Mouse (Mus musculus): ENCODE results near the gene Kat6b. TPM values are rescaled to one million over a fixed set of nuclear protein-coding genes. Genes with fewer than 3 reads are reported as not detected.

Gene Kat6b
- polyA plus RNA-seq, 1 experiment from 2014 or later, result 1.5 TPM

DNA sequence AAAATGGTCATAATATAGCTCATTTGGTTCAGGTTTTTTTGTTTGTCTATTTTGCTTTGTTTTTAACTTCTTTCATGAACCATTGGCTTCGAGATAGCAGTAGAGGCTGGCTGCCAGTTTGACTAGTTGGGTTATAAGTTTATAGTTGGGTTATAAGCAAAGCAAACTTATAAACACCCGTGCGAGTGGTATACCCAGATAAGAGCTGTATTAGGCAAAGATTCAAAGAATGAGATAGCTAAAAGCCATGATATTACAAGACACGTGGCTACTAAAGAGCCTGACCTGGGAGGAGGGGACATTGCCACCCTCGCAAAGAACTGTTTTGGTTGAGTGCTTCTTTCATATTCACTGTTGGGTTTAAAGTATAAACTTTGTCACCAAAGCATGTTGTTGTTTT, 102.6 kb downstream of the Kat6b start:
- no peaks in the 10 kb centered on the region for H3K36me3 ChIP-seq (replicated peaks)
- 27% methylated on average over 5 of the region's 5 CpGs for WGBS (ENCODE audit: insufficient replicate concordance)
- H3K27me3 ChIP-seq, result no peaks in the 10 kb centered on the region
- H3K27ac ChIP-seq (replicated peaks), result no peak overlapping the region
- ATAC-seq (ENCODE audit: insufficient read depth), result peak; percentile 64; the same call in 1 of the 2 replicates
- H3K4me1 ChIP-seq (replicated peaks), result peaks cover 31% of the 10 kb centered on the region
- 0 out of 2 replicates have a peak overlapping the region, but pooled peaks have one; percentile 7 for H3K4me2 ChIP-seq
- H3K9me3 ChIP-seq (replicated peaks), result no peaks in the 10 kb centered on the region
- H3K4me3 ChIP-seq (replicated peaks), result no peak overlapping the region
- H3K9ac ChIP-seq, result no peak overlapping the region

DNA sequence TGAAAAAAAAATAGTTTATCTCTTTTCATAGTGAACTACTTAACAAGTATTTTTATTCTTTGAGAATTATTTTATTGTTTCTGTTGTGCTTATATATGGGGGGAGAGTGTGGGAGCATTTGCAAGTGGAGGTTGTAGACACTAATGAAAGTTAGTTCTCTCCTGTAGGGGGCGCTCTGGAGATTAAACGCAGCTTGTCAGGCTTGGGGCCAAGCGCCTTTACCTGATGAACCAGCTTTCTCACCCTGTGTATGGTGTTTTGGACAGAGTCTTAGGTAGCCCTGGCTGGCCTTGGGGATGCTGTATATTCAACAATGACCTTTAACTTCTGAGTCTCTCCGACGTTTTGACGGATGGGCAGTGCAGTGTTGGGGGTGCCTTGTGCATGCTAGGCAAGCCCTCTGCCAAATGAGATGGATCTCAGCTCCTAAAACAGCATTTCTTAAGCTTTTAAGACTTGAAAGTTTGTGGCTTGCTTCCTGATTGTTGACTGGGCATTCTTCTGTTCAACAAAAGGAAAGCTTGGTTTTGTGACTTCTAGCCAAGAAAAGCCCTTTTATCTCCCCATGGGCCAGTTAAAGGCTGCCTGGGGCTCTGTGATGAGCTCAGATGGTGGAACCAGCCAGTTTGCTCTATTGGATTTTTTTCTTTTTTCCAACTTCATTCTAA, 103.4 kb downstream of the Kat6b start:
- Histone ChIP-seq H3K4me3 (replicated peaks) (no peak overlapping the region), H3K36me3 (replicated peaks) (no peaks in the 10 kb centered on the region), H3K4me1 (replicated peaks) (peaks cover 33% of the 10 kb centered on the region), H3K4me2 (no peak overlapping the region), H3K27me3 (no peaks in the 10 kb centered on the region), H3K9me3 (replicated peaks) (no peaks in the 10 kb centered on the region), H3K27ac (replicated peaks) (no peak overlapping the region), H3K9ac (no peak overlapping the region)
- no peak for ATAC-seq (ENCODE audit: insufficient read depth)
- 42% methylated on average over 6 of the region's 6 CpGs for WGBS (ENCODE audit: insufficient replicate concordance)

GRCm38 (mm10) chr14:21585491-21586251, 104.4 kb downstream of the Kat6b start:
- no peak overlapping the region for H3K9ac ChIP-seq
- 68% methylated on average over 8 of the region's 8 CpGs for WGBS (ENCODE audit: insufficient replicate concordance)
- no peak overlapping the region for H3K4me2 ChIP-seq
- H3K4me3 ChIP-seq (replicated peaks), result no peak overlapping the region
- no peak overlapping the region for H3K27ac ChIP-seq (replicated peaks)
- no peaks in the 10 kb centered on the region for H3K36me3 ChIP-seq (replicated peaks)
- no peak for ATAC-seq (ENCODE audit: insufficient read depth)
- no peaks in the 10 kb centered on the region for H3K9me3 ChIP-seq (replicated peaks)
- H3K27me3 ChIP-seq, result no peaks in the 10 kb centered on the region
- peaks cover 36% of the 10 kb centered on the region for H3K4me1 ChIP-seq (replicated peaks)

DNA sequence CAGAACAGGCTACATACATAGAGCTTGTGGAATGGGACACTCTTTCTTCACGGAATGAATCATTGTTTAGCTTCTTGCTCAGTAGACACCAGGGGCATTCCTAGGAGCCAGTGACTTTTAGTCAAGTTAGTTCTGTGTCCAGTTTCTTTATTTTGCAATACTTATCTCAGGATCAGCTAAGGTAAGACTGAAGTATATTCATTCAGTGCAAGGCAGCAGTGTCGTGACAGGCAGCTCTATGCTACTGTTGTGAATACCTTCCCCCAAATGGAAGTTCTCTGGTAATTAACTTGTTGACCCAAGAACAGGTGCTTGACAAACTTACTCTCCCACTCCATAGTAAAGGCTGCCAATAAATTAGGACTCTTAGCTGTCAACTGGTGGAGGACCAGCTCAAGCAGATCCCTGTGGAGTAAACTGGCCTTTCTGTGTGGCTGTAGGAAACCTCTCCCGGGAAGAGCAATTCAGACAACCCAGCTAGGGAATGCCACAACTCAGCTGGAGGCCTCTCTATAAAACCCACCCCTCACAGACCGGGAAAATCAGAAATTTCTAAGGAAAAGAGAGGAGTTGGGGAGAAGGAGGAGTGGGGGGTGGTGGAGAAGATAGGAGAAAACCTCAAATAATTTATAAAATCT, 105.4 kb downstream of the Kat6b start:
- Histone ChIP-seq H3K9me3 (replicated peaks) (no peaks in the 10 kb centered on the region), H3K27me3 (no peaks in the 10 kb centered on the region), H3K4me1 (replicated peaks) (peaks cover 33% of the 10 kb centered on the region), H3K4me3 (replicated peaks) (no peak overlapping the region), H3K27ac (replicated peaks) (no peak overlapping the region), H3K9ac (no peak overlapping the region), H3K36me3 (replicated peaks) (no peaks in the 10 kb centered on the region), H3K4me2 (no peak overlapping the region)
- no peak for ATAC-seq (ENCODE audit: insufficient read depth)
- WGBS (ENCODE audit: insufficient replicate concordance), result 50% methylated on average over 4 of the region's 4 CpGs

DNA sequence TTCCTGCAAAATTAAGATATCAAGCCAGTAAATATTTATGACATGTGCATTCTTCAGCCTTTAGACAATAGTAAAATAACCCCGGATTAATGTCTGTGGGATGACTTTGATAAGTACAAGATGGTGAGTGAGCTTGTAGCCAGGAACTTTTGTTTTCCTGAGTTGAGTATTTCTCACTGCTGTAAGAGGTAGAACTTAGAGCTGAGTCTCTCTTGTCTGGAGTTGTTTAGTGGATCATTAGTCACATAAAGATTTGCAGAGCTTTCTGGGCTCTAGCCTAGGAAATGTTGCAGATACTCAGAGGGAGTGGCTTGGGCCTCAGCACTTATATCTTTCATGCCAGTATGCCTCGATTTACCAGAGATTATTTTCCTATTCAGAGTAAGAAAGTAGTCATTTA, 106.7 kb downstream of the Kat6b start:
- Histone ChIP-seq H3K9me3 (replicated peaks) (no peaks in the 10 kb centered on the region), H3K27me3 (no peaks in the 10 kb centered on the region), H3K36me3 (replicated peaks) (no peaks in the 10 kb centered on the region), H3K4me3 (replicated peaks) (no peak overlapping the region), H3K9ac (no peak overlapping the region), H3K27ac (replicated peaks) (no peak overlapping the region), H3K4me1 (replicated peaks) (peaks cover 33% of the 10 kb centered on the region), H3K4me2 (no peak overlapping the region)
- no peak for ATAC-seq (ENCODE audit: insufficient read depth)
- WGBS (ENCODE audit: insufficient replicate concordance), result 52% methylated on average over 2 of the region's 2 CpGs

DNA sequence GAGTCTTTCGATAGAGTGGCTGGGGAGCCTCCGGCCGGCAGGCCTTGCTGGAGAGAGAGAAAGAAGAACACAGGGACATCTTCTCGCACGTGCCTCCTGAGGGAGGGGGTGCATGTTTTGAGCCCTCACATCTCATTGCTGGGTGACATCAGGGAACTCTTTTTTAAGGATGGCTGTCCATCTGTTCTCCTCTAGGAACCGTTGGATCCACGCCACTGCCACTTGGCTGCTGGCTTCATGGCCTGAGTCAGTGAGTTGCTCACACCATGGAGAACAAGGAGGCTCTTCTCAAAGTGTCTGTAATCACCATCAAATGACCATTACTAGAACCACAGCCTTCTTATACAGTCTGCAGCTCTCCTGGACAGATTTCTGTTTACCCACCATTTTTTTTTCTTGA, 108.4 kb downstream of the Kat6b start:
- ATAC-seq (ENCODE audit: insufficient read depth), result no peak
- Histone ChIP-seq H3K27ac (replicated peaks) (no peak overlapping the region), H3K4me1 (replicated peaks) (peaks cover 20% of the 10 kb centered on the region), H3K27me3 (no peaks in the 10 kb centered on the region), H3K36me3 (replicated peaks) (no peaks in the 10 kb centered on the region), H3K9ac (no peak overlapping the region), H3K4me2 (no peak overlapping the region), H3K9me3 (replicated peaks) (no peaks in the 10 kb centered on the region), H3K4me3 (replicated peaks) (no peak overlapping the region)
- WGBS (ENCODE audit: insufficient replicate concordance), result 81% methylated on average over 7 of the region's 7 CpGs

- no peaks in the 10 kb centered on the region for H3K9me3 ChIP-seq (replicated peaks)
- H3K4me2 ChIP-seq, result no peak overlapping the region
- peaks cover 14% of the 10 kb centered on the region for H3K4me1 ChIP-seq (replicated peaks)
- no peak overlapping the region for H3K27ac ChIP-seq (replicated peaks)
- no peaks in the 10 kb centered on the region for H3K36me3 ChIP-seq (replicated peaks)
- ATAC-seq (ENCODE audit: insufficient read depth), result no peak
- H3K4me3 ChIP-seq (replicated peaks), result no peak overlapping the region
- WGBS (ENCODE audit: insufficient replicate concordance), result 74% methylated on average over 4 of the region's 4 CpGs
- H3K9ac ChIP-seq, result no peak overlapping the region
- no peaks in the 10 kb centered on the region for H3K27me3 ChIP-seq
Measured at GRCm38 (mm10) chr14:21590205-21590604, 109.0 kb downstream of the Kat6b start.

- no peak for ATAC-seq (ENCODE audit: insufficient read depth)
- Histone ChIP-seq H3K27me3 (no peaks in the 10 kb centered on the region), H3K4me3 (replicated peaks) (no peak overlapping the region), H3K36me3 (replicated peaks) (no peaks in the 10 kb centered on the region), H3K4me2 (no peak overlapping the region), H3K9ac (no peak overlapping the region), H3K27ac (replicated peaks) (no peak overlapping the region), H3K9me3 (replicated peaks) (no peaks in the 10 kb centered on the region), H3K4me1 (replicated peaks) (peaks cover 8% of the 10 kb centered on the region)
- WGBS (ENCODE audit: insufficient replicate concordance), result 98% methylated on average over 1 of the region's 1 CpGs
Measured at GRCm38 (mm10) chr14:21592152-21592551, 110.9 kb downstream of the Kat6b start.

DNA sequence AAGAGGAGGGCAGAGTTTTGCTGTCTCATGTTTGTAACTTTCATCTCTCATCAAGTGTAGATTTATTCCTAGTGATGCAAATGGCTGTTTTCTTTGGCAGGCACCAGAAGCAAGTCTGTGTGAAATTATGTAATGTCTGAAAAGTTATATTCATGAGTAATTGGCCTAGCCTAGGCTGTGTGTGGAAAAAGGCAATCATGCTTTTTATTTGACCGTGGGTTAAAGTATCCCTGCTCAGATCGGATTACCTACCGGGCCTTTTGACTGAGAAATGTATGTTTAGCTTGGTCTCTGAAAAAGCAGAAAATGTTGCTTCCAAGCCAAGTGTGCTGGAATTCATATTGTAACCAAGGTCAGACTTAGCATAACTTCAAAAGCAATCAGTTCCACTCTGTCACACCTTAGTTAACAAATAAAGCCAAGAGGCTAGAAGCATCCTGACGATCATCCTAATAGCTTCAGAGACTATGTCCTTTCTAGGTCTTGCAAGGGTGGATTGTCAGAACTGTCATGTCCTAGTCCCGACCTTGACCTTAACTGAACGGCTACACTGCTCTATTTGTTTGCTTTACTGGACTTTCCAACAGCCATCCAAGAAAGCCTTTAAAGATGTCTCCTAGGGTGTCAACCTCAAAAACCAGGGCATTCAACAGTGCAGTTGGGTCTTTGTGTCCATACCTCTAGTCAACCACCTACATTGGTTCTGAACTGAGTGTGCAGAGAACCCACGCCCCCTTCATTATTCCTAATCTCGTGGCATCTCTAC, 111.9 kb downstream of the Kat6b start:
- H3K4me2 ChIP-seq, result no peak overlapping the region
- H3K27me3 ChIP-seq, result no peaks in the 10 kb centered on the region
- no peaks in the 10 kb centered on the region for H3K36me3 ChIP-seq (replicated peaks)
- no peaks in the 10 kb centered on the region for H3K9me3 ChIP-seq (replicated peaks)
- H3K9ac ChIP-seq, result no peak overlapping the region
- WGBS (ENCODE audit: insufficient replicate concordance), result 68% methylated on average over 8 of the region's 8 CpGs
- no peak overlapping the region for H3K4me3 ChIP-seq (replicated peaks)
- ATAC-seq (ENCODE audit: insufficient read depth), result no peak
- H3K4me1 ChIP-seq (replicated peaks), result peaks cover 8% of the 10 kb centered on the region; the same call in 1 of the 2 replicates
- H3K27ac ChIP-seq (replicated peaks), result no peak overlapping the region

- Histone ChIP-seq H3K9me3 (replicated peaks) (no peaks in the 10 kb centered on the region), H3K9ac (no peak overlapping the region), H3K27me3 (no peaks in the 10 kb centered on the region), H3K27ac (replicated peaks) (no peak overlapping the region), H3K4me2 (no peak overlapping the region), H3K36me3 (replicated peaks) (no peaks in the 10 kb centered on the region), H3K4me3 (replicated peaks) (no peak overlapping the region), H3K4me1 (replicated peaks) (peaks cover 36% of the 10 kb centered on the region)
- ATAC-seq (ENCODE audit: insufficient read depth), result no peak
- WGBS (ENCODE audit: insufficient replicate concordance), result 42% methylated on average over 9 of the region's 9 CpGs
Measured at GRCm38 (mm10) chr14:21599446-21600173, 118.4 kb downstream of the Kat6b start.

Data from liver, embryonic 15.5 days (tissue).